Mouse (Mus musculus): ENCODE measurements around the gene Dlx6.

Gene Dlx6

DNA sequence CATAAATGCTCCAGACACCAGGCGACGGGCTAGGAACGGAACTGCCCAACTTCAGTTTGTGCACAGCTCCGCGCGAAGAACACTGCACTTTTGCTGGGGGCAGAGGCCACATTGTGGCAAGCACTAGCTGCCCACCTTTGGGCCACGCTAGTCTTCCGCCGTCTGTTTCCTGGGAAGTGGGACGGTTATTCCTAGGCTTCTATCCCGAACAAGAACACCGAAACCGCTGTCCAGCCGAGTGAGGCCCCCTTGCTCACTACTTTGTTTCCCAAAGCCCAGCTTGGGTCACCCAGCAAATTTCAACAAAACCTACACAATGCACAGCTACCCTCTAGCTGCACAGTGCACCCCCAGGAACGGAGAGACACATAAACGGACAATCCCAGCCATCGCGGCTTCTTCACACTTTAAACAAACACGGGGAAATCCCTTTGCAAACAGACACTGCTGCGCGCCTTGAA, 3.2 kb upstream of the Dlx6 start:
- no peak for DNase-seq (ENCODE audit: low spot score in 2 of 2)

GRCm38 (mm10) chr6:6860411-6861085, 2.6 kb upstream of the Dlx6 start:
- DNase-seq (ENCODE audit: low spot score in 2 of 2): no peak

DNA sequence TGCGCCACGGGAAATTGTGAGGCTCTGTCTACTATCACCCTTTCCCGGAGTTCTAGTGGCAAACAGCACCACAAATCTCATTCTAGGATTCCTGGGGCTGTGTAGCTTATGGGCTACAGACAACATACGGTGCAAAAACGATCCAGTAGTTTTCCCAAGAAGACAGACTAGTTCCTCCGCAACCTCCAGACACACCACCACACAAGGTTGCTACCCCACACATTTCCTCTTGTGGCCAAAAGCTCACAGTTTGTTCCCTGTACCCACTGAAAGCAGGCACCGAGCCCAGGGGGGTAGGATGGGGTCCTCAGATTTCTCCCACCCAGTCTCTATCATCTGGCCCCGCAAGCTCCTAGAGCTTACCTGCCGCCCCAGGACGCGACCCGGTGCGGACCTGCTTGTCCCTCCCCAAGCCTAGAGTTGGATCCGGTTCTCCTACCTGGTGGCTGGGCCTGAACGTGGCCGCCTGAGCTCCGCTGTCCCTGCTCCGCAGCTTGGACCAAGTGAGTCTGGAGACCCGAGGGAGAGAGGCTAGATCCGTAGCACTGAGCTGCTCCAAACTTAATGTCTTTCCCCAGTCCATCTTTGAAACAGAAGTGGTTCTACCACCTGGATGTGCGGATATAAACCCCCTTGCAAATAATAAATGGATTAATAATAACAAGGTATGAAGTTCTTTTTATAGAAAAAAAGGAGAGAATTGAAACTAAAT, 1.9 kb upstream of the Dlx6 start:
- DNase-seq (ENCODE audit: low spot score in 2 of 2): no peak

- DNase-seq (ENCODE audit: low spot score in 2 of 2): no peak
Measured at GRCm38 (mm10) chr6:6861798-6862428, 1.2 kb upstream of the Dlx6 start.

- DNase-seq (ENCODE audit: low spot score in 2 of 2): no peak
Measured at GRCm38 (mm10) chr6:6862611-6863010, 523 bp upstream of the Dlx6 start.

- no peak for DNase-seq (ENCODE audit: low spot score in 2 of 2)
Measured at GRCm38 (mm10) chr6:6863955-6864354, 821 bp downstream of the Dlx6 start.

- no peak for DNase-seq (ENCODE audit: low spot score in 2 of 2)
Measured at GRCm38 (mm10) chr6:6864441-6865440, 1.6 kb downstream of the Dlx6 start.

DNA sequence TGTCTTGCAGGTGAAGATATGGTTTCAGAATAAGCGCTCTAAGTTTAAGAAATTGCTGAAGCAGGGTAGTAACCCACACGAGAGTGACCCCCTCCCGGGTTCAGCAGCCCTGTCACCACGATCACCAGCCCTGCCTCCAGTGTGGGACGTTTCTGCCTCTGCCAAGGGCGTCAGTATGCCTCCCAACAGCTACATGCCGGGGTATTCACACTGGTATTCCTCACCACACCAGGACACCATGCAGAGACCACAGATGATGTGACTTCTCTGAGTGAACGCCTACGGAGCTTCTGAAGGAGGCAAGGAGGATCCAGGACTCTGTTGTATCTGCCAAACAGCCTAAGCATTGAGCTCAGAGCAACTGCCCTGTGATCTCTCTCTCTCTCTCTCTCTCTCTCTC, 3.9 kb downstream of the Dlx6 start:
- no peak for DNase-seq (ENCODE audit: low spot score in 2 of 2)

DNA sequence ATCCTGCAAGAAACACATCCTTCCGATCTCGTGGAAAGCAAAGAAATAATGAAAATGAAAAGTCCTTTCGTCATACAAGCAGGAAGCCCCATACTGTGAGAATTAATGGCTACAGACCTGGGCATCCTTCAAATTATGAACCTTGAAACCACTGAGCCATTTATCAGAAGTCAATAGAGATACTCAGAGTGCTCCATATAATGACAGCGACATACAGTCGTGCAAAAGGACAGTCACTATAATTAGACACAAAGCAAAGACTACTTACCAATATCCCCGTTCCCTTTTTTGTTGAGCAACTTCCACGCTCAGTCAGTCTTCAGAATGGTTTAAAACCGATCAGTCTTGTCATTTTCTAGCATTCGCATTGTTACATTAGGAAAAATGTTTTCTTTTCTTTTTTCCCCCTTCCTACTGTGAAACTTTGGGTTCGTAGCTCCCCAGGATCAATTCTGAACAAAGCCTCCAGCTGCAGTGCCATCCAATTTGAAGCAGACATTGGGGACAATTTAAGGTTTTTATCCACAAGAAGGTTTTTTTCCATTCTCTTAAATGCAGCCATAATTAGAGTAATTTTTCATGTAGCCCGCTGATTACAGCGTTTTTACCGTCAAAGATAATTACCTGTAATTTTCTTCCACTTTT, 6.0 kb downstream of the Dlx6 start:
- no peak for DNase-seq (ENCODE audit: low spot score in 2 of 2)

DNA sequence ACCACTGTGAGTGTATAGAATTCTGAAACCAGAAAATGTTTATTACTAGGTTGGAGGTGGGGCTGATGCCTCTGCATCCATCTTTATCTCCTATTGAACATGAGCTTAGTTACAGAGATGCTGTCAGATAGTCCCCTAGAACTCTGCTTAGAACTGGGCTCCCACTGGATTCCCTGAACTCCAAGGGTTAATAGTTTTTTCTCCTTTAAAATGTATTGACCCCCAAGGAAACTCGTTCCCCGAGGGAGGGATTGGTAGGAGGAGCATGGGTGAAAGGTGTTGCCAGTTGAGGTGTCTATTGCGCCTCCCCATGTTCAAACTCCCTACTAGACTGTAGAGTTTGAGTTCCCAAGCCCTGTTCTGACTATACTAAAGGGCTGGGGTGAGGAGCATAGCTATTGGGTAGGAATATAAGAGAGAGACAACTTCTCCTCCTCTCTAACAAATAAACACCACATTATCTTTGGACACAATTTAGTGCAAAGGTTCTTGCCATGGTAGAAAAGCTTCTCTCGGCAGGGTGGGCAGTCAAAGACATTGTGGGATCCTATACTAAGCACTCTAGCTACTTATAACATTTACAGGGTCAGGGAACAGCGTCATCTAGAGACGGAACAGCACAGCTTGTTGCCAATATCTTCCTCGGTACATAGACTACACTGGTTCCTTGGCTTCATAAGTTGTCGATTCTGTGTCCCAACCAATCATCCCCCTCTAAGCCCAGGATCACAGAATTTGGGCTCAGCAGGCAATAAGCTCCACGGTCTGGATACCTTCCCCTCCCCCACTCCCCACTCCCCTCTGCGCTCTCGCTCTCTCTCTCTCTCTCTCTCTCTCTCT, 7.0 kb downstream of the Dlx6 start:
- DNase-seq (ENCODE audit: low spot score in 2 of 2): no peak

- DNase-seq (ENCODE audit: low spot score in 2 of 2): no peak
Measured at GRCm38 (mm10) chr6:6870876-6871420, 7.8 kb downstream of the Dlx6 start.

- DNase-seq (ENCODE audit: low spot score in 2 of 2): no peak
Measured at GRCm38 (mm10) chr6:6871692-6872091, 8.6 kb downstream of the Dlx6 start.

DNA sequence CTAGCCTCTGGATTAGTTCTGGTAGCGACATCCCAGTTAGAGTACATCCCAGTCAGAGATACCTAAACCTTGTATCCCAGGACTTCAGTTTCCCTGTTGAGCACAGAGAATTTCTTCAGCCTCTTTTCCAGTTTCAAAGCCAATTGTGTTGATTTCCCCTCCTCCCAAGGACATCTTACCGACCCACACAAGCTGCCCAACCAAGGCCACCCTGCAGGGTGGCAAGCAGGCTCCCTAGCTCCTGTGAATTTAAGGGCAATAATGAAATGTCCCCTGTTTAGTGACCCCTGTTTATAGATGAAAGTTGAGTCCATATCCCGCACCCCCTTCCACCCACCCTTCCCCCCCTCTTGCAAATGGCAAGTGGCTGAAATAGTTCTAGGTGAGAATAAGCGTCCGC, 9.7 kb downstream of the Dlx6 start:
- DNase-seq (ENCODE audit: low spot score in 2 of 2): no peak

GRCm38 (mm10) chr6:6873476-6874072, 10.4 kb downstream of the Dlx6 start:
- DNase-seq (ENCODE audit: low spot score in 2 of 2): no peak

- DNase-seq (ENCODE audit: low spot score in 2 of 2): no peak
Measured at GRCm38 (mm10) chr6:6874073-6874771, 11.1 kb downstream of the Dlx6 start.

GRCm38 (mm10) chr6:6875136-6875535, 12.0 kb downstream of the Dlx6 start:
- DNase-seq (ENCODE audit: low spot score in 2 of 2): no peak

- DNase-seq (ENCODE audit: low spot score in 2 of 2): no peak
Measured at GRCm38 (mm10) chr6:6875676-6876075, 12.5 kb downstream of the Dlx6 start.

- no peak for DNase-seq (ENCODE audit: low spot score in 2 of 2)
Measured at GRCm38 (mm10) chr6:6876231-6876630, 13.1 kb downstream of the Dlx6 start.

GRCm38 (mm10) chr6:6876731-6877130, 13.6 kb downstream of the Dlx6 start:
- no peak for DNase-seq (ENCODE audit: low spot score in 2 of 2)
